Mouse (Mus musculus) embryonic facial prominence, embryonic 12.5 days (tissue): Measurements from ENCODE around the gene Pde4d. TPM values are rescaled to one million over a fixed set of nuclear protein-coding genes. Genes with fewer than 3 reads are reported as not detected.

ENCODE experiments used
- ATAC-seq: fragments of 200-750 bp; cut with Nextera tagmentation; 2 replicates; pipeline ENCODE4 v1.8.0; 2017; ENCODE audit not compliant: insufficient number of reproducible peaks, insufficient read depth, low FRiP score, low TSS enrichment
- H3K27ac ChIP-seq: fragments of 300-500 bp; sonication (generic); 2 replicates; pipeline ENCODE4 v1.5.1; 2016; ENCODE audit warnings: mild to moderate bottlenecking
- H3K27me3 ChIP-seq: fragments of 300-500 bp; sonication (generic); 2 replicates; pipeline ENCODE4 v1.6.1; 2016; ENCODE audit warnings: mild to moderate bottlenecking, moderate library complexity
- H3K36me3 ChIP-seq: fragments of 300-500 bp; sonication (generic); 2 replicates; pipeline ENCODE4 v1.6.1; 2016; ENCODE audit warnings: mild to moderate bottlenecking
- H3K4me1 ChIP-seq: fragments of 300-500 bp; sonication (generic); 2 replicates; pipeline ENCODE4 v1.6.1; 2016
- H3K4me2 ChIP-seq: fragments of 300-500 bp; sonication (generic); replicated peaks from 2 replicates; pipeline ENCODE4 v1.6.1; 2016; ENCODE audit warnings: mild to moderate bottlenecking, moderate library complexity
- H3K4me3 ChIP-seq: fragments of 300-500 bp; sonication (generic); 2 replicates; pipeline ENCODE4 v1.5.1; 2016; ENCODE audit warnings: mild to moderate bottlenecking
- H3K9ac ChIP-seq: fragments of 300-500 bp; sonication (generic); 2 replicates; pipeline ENCODE4 v1.6.1; 2016; ENCODE audit warnings: mild to moderate bottlenecking, moderate library complexity
- H3K9me3 ChIP-seq: fragments of 300-500 bp; sonication (generic); 2 replicates; pipeline ENCODE4 v1.6.1; 2016; ENCODE audit warnings: mild to moderate bottlenecking, moderate library complexity
- WGBS: fragments of 180-500 bp; shearing (Covaris S2); methylation state at CpG from one replicate; pipeline ENCODE4 v1.1.7; 2016; 5-methylcytosine and 5-hydroxymethylcytosine counted together
- microRNA counts: library from miRNA; unstranded; fragments of <30 nt; microRNA quantifications from one replicate; lab custom pipeline; 2017
- microRNA-seq: library from miRNA; unstranded; fragments of <30 nt; microRNA quantifications from one replicate; pipeline ENCODE4, GENCODE M21; 2017
- polyA plus RNA-seq: library from polyadenylated mRNA; unstranded; fragments of >200 nt; fragmentation: Nextera tagmentation; extraction: Ambion mirVana; gene quantifications from 2 replicates; pipeline ENCODE4 v1.2.1, GENCODE M21; 2016

Gene Pde4d
- polyA plus RNA-seq, 1 experiment from 2014 or later: 20.4 TPM

- H3K4me2 ChIP-seq: no peak overlapping the region
- H3K4me3 ChIP-seq: no peak overlapping the region
- no peak for ATAC-seq
- H3K27me3 ChIP-seq: no peaks in the 10 kb centered on the region
- no peak overlapping the region for H3K27ac ChIP-seq
- peaks cover 6% of the 10 kb centered on the region; the same call in 1 of the 2 replicates for H3K4me1 ChIP-seq
- no peak overlapping the region for H3K9ac ChIP-seq
- no peaks in the 10 kb centered on the region for H3K36me3 ChIP-seq
- 48% methylated on average over 3 of the region's 3 CpGs for WGBS
- H3K9me3 ChIP-seq: no peaks in the 10 kb centered on the region
These were observed 1544.6 kb downstream of the Pde4d start for GRCm38 (mm10) chr13:109994240-109994764.

GRCm38 (mm10) chr13:110002081-110002480, 1552.3 kb downstream of the Pde4d start:
- WGBS: 89% methylated on average over 3 of the region's 3 CpGs
- Histone ChIP-seq H3K36me3 (no peaks in the 10 kb centered on the region), H3K27me3 (0 out of 2 replicates have a peak, but pooled peaks cover 5% of the 10 kb centered on the region), H3K9ac (no peak overlapping the region), H3K4me2 (no peak overlapping the region), H3K4me1 (no peaks in the 10 kb centered on the region), H3K4me3 (no peak overlapping the region), H3K9me3 (no peaks in the 10 kb centered on the region), H3K27ac (no peak overlapping the region)
- ATAC-seq: no peak

MicroRNA genes within 50 kb of the gene (microRNA counts, 519-probe panel; counts per million panel counts)
- microRNA mmu-miR-1904 (lab: Ali Mortazavi, UCI) (460 counts per million, percentile 65 among the panel's probes with 10 or more counts), microRNA mmu-miR-582-3p (lab: Ali Mortazavi, UCI) (460 counts per million, percentile 65 among the panel's probes with 10 or more counts), microRNA mmu-miR-582-5p (lab: Ali Mortazavi, UCI) (460 counts per million, percentile 65 among the panel's probes with 10 or more counts)

Small RNA genes lying within 50 kb of the gene (microRNA-seq; reads per million reads assigned to microRNA genes)
- not detected for gene Mir1904
- 27.9 reads per million, percentile 38 among the genes with 10 or more reads in this experiment for gene Mir582

Other genes starting within 250 kb of the Pde4d start
- 1.7 and 2.4 TPM in 2 replicates for gene Elovl7, start 235.5 kb upstream of the Pde4d start, polyA plus RNA-seq
- 12.4 and 12.8 TPM in 2 replicates for gene Depdc1b, start 133.6 kb upstream of the Pde4d start, polyA plus RNA-seq